Mouse (Mus musculus) liver, adult 2 months (tissue): Measurements from ENCODE around the gene Vmac.

Experiments
- CTCF ChIP-seq: fragments of 200-500 bp; IDR thresholded peaks from 2 replicates; pipeline ENCODE4 v1.5.1; 2011; ENCODE audit warnings: low read depth, low read length, control low read depth
- POLR2A ChIP-seq: fragments of 200-500 bp; IDR thresholded peaks from 2 replicates; pipeline ENCODE4 v1.6.1; 2011; ENCODE audit warnings: low read length, control low read depth; ENCODE audit not compliant: insufficient read depth; ENCODE audit errors: extremely low read depth

- peak; percentile 52 for TF ChIP-seq CTCF
- TF ChIP-seq POLR2A, result no peak
Measured at GRCm38 (mm10) chr17:56736534-56736933, 18.7 kb upstream of the Vmac start.
